Mouse (Mus musculus): ENCODE results near the gene Arsa.

Arsa gene

DNA sequence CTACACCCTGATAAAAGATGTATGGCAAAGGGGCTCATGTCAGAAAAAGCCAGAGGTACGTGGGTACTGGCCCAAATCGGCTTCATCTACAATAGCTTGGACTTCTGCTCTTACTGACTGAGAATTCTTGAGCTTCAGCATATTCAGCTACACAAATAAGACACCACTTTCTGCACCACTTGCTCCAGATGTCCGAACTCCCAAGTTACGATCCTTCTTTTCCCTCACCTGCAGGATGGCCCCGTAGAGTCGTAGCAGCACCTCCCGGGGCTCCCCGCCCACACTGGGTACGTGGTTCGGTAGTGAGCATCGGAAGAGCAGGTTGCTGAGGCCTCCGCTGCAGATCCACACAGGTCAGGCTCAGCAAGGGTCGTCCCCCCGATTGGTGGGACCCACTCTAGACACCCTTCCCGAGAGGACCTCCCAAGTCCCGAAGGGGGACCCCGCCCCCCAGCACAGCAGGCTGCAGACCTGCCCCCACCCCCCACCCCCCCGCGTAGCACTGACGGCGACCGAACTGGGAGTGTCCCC, 48.3 kb downstream of the Arsa start:
- in situ Hi-C loops (cut with MboI; ENCODE audit: low pct_unique_long_range_greater_than_20kb in 1 of 2, low sequenced_read_pairs in 2 of 2, unreplicated experiment in 1 of 2) = no loop called here

DNA sequence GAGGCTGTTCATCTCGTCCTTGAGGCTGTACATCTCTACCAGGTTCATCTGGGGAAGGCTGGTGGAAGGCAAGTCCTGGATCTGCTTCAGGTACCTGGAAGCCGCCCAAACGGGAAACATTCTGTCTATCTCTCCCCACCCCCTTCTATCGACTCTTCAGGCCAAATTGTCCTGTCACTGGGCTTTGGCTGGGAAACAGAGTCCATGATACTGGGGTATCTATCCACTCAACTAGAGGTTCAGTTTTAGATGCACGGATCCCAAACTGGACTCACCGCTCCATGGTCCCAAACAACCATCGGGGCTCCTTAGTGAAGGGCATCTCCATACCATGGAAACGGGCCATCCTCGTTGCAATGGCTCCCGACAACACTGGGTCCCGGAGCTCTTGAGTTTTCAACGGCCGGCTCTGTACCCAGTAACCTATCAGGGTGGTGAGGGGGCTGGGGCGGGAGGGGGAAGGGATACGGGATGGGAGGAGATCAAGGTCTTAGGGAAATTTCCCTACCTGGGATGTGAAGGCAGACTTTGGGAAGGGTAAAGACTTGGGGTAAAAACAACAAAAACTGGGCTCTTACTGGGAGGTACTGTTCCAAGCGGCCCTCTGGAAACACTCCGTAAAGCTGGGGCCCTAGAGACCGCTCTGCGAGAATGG, 49.0 kb downstream of the Arsa start:
- in situ Hi-C loops (cut with MboI; ENCODE audit: low pct_unique_long_range_greater_than_20kb in 1 of 2, low sequenced_read_pairs in 2 of 2, unreplicated experiment in 1 of 2) = no loop called here

DNA sequence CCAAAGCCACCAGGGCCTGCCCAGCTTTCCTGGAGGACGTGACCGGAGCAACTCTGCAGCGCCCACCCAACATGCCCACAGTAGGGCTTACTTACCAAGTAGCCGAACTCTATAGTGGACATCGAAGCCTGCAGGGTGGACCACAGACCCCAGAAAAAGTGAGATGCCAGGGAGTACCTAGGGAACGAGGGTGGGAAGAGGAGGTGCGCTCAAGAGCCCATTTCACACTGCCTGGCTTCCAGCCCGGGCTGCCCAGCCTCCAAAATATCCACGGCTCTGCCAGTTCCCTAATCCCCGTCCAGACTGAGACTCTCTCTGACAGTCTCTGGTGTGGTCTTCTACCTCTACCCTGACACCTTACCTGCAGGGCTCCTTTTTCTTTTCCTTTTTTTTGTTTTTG, 50.5 kb downstream of the Arsa start:
- in situ Hi-C loops (cut with MboI; ENCODE audit: low pct_unique_long_range_greater_than_20kb in 1 of 2, low sequenced_read_pairs in 2 of 2, unreplicated experiment in 1 of 2) = no loop called here

DNA sequence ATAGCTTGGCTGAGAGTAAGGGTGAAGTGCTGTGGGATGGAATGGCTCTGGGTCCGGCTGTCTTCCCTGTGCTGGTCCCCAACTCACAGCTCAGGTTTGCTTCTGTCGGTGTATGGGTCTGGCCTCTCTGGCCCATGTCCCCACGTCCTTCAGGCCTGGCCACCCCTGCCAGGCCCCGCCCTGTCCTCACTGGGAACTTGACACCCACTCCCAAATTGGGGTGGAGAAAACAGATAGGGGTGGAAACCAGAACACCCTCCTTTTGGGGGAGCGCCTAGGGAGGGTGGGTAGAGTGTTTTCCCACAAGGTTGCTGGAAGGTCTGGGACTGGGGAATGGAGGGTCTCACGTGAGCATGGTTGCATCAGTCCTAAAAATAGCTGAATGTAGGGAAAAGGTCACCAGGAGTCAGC, 51.5 kb downstream of the Arsa start, which contains the start of gene Cpt1b:
Gene Cpt1b (minus strand): TSS at position 153 of the 411 bp plus-strand sequence.
- in situ Hi-C loops (cut with MboI; ENCODE audit: low pct_unique_long_range_greater_than_20kb in 1 of 2, low sequenced_read_pairs in 2 of 2, unreplicated experiment in 1 of 2) = no loop called here

DNA sequence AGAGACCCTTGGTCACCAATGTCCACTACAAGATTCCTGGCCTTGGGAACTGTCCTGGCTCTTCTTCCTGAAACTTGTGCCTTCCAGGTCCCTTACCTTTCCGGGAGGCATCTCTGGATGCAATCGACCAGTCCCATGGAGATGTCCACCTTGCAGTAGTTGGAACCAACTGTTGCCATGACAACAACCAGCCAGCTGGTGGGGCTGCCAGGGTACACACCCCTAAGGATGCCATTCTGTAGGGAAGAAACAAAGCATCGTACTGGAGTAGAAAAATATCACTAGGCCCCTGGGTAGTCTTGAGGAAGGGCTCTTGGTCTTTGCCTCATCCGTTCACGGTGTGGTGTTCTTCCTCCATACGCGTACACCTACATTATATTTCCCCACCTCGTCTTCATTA, 52.6 kb downstream of the Arsa start:
- in situ Hi-C loops (cut with MboI; ENCODE audit: low pct_unique_long_range_greater_than_20kb in 1 of 2, low sequenced_read_pairs in 2 of 2, unreplicated experiment in 1 of 2) = no loop called here

Data from mouse embryonic stem cell (cell line).